Mouse (Mus musculus): ENCODE results near the gene Chrm4. TPM values are rescaled to one million over a fixed set of nuclear protein-coding genes. Genes with fewer than 3 reads are reported as not detected.
A peak's percentile ranks its signal among the peaks of the same experiment; 100 is the strongest.

Chrm4 gene
- polyA plus RNA-seq, 1 experiment, result 0.13 TPM

DNA sequence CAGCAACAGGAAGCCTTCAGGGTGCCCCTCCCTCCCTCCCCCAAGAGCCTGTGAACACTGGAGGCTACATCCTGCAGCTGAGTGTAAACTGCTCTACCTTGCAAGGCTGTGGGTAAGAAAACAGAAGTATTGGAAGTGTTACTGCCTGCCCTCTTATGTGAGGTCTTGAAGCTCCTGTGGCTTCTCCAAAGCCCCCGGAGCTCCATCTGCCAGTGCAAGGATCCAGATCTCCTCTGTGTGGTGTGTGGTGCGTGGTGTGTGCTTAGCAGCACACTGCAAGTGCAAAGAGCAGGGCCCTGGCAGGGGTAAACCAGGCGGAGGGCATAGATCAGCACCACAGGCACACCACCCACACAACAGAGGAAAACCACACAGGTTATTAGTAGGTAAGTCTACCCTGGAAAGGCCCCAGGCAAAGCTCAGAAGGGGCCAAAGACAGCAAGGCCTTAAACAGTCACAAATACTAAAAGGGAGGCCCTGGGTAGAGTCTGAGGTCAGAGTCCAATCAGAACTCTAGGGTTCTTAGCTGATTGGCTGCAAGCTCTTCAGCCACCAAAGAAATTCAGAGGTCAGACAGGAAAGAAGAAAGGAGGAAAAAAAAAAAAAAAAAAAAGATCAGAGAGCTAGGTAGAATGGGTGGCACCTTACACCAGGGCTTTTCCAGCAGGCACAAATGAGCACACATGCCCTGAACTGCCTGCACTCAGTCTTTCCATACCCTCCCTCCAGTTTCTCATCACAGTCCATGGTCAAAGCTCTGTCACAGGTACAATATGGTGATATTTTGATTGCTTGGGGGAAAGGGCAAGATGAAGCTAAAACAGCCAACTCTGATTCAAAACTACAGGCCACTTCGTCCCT, 35.1 kb downstream of the Chrm4 start:
- 23% methylated on average over 4 of the region's 4 CpGs for WGBS
- DNase-seq, result no peak
- Histone ChIP-seq H3K4me3 (replicated peaks; ENCODE audit: extremely low read depth, low read depth, low read length) (peak overlapping the region; percentile 80), H3K4me1 (ENCODE audit: control insufficient read depth, insufficient read depth, low read length) (peaks cover 24% of the 10 kb centered on the region)
- TF ChIP-seq CTCF (IDR thresholded peaks at IDR 0.05; ENCODE audit: insufficient read depth, low read length), result no peak
- TF ChIP-seq POLR2A (IDR thresholded peaks at IDR 0.05; ENCODE audit: borderline replicate concordance, extremely low read depth, low read depth, low read length), result no peak

DNA sequence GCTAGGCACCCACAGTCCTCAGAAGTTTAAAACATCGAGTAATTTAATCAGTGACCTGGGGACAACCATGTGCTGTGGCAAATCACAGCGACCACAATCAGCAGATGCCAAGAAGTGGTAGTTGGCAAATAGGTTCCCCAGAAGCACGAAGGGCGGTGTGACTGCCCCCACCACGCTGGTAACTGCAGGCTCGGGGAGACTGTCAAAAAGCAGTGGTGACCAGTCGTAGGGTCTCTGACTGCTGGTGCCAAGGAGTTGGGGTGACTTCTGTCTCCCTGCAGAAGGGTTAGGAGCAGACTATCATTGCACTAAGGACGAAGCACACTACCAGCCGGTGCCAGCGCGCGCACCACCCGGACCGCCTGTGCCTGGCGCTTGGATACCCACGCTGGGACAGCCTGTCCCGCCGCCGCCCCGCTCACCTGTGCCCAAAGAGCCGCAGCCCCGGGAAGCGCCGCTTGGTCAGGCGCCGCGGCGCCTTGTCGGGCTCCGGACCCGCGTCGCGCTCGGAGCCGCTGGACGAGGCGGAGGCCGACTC, 35.9 kb downstream of the Chrm4 start:
- under 1% methylated on average over 37 of the region's 39 CpGs for WGBS
- H3K4me1 ChIP-seq (ENCODE audit: control insufficient read depth, insufficient read depth, low read length), result peaks cover 25% of the 10 kb centered on the region
- no peak for DNase-seq
- no peak for TF ChIP-seq CTCF (IDR thresholded peaks at IDR 0.05; ENCODE audit: insufficient read depth, low read length)
- no peak for TF ChIP-seq POLR2A (IDR thresholded peaks at IDR 0.05; ENCODE audit: borderline replicate concordance, extremely low read depth, low read depth, low read length)
- H3K4me3 ChIP-seq (replicated peaks; ENCODE audit: extremely low read depth, low read depth, low read length), result peak overlapping the region; percentile 80

DNA sequence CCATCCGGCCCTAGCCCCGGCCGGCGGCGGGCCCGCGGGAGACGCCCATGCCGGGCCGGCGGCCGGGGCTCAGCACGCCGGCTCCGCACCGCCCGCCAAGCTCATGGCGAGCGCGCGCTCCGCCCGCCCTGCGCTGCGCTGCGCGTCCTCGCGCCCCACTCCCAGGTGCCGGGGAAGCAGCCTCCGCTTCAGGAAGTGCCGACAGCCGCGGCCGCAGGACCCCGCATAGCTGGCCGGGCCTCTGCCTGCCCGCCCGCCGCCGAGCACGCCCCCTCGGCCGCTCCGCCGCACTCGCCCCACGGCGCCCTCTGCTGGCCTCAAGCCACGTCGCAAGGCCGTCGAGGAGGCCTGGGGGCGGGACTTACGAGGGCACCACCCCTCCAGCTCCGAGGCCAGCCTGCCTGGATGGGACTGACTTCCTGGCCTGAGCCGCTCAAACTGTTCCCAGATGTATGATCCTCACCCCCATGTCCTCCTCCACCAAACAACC, 36.4 kb downstream of the Chrm4 start:
- peak; percentile 98 for DNase-seq
- peak; percentile 67; the same call in 1 of the 2 replicates for TF ChIP-seq POLR2A (IDR thresholded peaks at IDR 0.05; ENCODE audit: borderline replicate concordance, extremely low read depth, low read depth, low read length)
- peak; percentile 45; the same call in 1 of the 2 replicates for TF ChIP-seq CTCF (IDR thresholded peaks at IDR 0.05; ENCODE audit: insufficient read depth, low read length)
- Histone ChIP-seq H3K4me3 (replicated peaks; ENCODE audit: extremely low read depth, low read depth, low read length) (peak overlapping the region; percentile 80), H3K4me1 (ENCODE audit: control insufficient read depth, insufficient read depth, low read length) (peaks cover 25% of the 10 kb centered on the region)
- WGBS, result under 1% methylated on average over 57 of the region's 57 CpGs

DNA sequence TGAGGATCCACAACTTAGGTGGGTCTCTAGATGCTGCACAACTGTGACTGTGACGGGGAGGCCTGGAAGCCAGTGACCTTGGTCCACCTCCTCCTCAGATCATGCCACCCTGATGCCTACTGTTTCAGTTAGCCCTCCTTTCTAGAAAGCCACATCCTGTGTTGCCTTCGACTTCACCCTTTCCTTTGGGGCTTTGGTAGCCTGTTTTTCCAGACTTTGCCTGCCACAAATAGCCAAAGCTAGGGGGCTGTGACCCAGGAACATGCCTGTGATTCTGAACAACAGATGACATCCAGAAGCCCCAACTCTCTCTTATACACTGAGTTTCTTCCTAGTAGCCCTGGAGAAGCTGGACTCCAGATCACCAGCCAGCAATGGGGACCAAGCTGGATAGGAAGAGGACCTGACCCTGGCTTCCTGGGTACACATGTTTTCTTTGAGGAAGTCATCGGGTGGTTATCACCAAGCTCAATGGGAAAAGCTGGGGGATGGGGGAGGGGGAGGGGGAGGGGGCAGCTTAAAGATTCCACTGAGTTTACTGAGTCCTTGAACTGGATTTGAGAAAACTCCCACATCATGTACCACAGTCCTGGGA, 37.7 kb downstream of the Chrm4 start:
- Histone ChIP-seq H3K4me3 (replicated peaks; ENCODE audit: extremely low read depth, low read depth, low read length) (peak overlapping the region; percentile 84), H3K4me1 (ENCODE audit: control insufficient read depth, insufficient read depth, low read length) (peaks cover 23% of the 10 kb centered on the region)
- 39% methylated on average over 3 of the region's 3 CpGs for WGBS
- no peak for DNase-seq
- TF ChIP-seq CTCF (IDR thresholded peaks at IDR 0.05; ENCODE audit: insufficient read depth, low read length) (no peak), POLR2A (IDR thresholded peaks at IDR 0.05; ENCODE audit: borderline replicate concordance, extremely low read depth, low read depth, low read length) (no peak)

DNA sequence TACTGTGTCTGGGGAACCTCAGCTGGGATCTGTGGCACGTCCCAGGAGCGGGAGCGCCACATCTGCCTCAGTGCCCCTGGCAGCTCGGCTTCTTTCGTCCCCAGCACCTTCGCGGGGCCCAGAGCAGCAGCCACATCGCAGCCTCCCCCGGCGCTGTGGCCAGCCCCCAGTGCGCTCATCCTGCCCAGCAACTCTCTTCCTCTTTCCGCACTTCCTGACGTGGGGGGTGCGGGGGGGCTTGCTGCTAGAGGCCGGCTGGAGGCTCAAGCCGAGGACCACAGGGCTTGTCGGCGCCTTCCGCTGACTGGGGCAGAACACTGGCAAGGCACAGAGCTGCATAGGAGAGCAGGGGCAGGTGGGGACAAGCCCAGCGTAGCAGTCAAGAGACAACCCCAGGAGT, 38.4 kb downstream of the Chrm4 start:
- TF ChIP-seq CTCF (IDR thresholded peaks at IDR 0.05; ENCODE audit: insufficient read depth, low read length) (no peak), POLR2A (IDR thresholded peaks at IDR 0.05; ENCODE audit: borderline replicate concordance, extremely low read depth, low read depth, low read length) (peak; percentile 88)
- peak; percentile 59 for DNase-seq
- peak overlapping the region; percentile 84 for H3K4me3 ChIP-seq (replicated peaks; ENCODE audit: extremely low read depth, low read depth, low read length)
- 24% methylated on average over 20 of the region's 20 CpGs for WGBS
- peaks cover 22% of the 10 kb centered on the region for H3K4me1 ChIP-seq (ENCODE audit: control insufficient read depth, insufficient read depth, low read length)

DNA sequence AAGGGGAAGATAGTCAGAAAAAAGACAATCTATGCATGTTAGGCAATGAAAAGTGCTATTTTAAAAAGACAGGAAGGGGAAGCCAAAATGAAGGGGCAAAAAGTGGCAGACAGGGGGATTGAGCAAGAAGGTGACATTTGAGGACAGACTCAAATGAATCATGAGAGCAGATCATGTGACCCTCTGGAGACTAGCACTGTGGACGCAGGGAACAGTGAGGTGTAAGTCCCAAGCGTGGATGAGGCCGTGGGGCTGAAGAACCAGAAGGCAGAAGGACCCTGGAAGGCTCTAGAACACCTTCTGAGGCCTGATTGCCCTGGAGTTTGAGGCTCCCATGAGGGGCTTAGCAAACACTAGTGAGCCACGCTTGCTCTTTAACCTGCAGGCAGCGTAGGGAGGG, 39.3 kb downstream of the Chrm4 start:
- DNase-seq, result no peak

DNA sequence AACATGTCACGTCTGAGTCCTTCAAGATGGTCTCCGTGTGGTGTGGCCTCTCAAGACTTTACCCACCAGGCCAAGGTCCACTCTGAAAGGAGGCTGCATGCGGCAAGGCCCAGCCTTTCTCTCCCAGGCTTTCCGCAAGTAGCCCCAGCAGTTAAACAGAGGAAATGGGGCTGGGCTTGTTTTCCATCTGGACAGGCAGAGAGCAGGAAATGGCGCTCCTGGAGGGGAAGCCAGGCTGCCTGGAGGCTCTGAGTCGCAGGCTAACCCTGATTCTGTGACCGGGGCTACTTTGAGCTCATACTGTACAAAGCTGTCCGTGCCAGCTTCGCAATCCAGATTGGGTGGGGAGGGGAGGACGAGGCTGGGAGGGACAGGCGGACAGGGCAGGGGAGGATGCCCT, 40.9 kb downstream of the Chrm4 start:
- 41% methylated on average over 11 of the region's 11 CpGs for WGBS
- no peak for DNase-seq
- H3K4me3 ChIP-seq (replicated peaks; ENCODE audit: extremely low read depth, low read depth, low read length), result no peak overlapping the region
- TF ChIP-seq CTCF (IDR thresholded peaks at IDR 0.05; ENCODE audit: insufficient read depth, low read length), result no peak
- peak; percentile 70 for TF ChIP-seq POLR2A (IDR thresholded peaks at IDR 0.05; ENCODE audit: borderline replicate concordance, extremely low read depth, low read depth, low read length)
- H3K4me1 ChIP-seq (ENCODE audit: control insufficient read depth, insufficient read depth, low read length), result peaks cover 21% of the 10 kb centered on the region

More for the DNA sequence above, 39.3 kb downstream of the Chrm4 start:
- TF ChIP-seq CTCF (IDR thresholded peaks at IDR 0.05; ENCODE audit: insufficient read depth, low read length), result no peak
- TF ChIP-seq POLR2A (IDR thresholded peaks at IDR 0.05; ENCODE audit: borderline replicate concordance, extremely low read depth, low read depth, low read length), result no peak
- no peak overlapping the region for H3K4me3 ChIP-seq (replicated peaks; ENCODE audit: extremely low read depth, low read depth, low read length)
- peaks cover 25% of the 10 kb centered on the region for H3K4me1 ChIP-seq (ENCODE audit: control insufficient read depth, insufficient read depth, low read length)
- WGBS, result 80% methylated on average over 5 of the region's 5 CpGs

DNA sequence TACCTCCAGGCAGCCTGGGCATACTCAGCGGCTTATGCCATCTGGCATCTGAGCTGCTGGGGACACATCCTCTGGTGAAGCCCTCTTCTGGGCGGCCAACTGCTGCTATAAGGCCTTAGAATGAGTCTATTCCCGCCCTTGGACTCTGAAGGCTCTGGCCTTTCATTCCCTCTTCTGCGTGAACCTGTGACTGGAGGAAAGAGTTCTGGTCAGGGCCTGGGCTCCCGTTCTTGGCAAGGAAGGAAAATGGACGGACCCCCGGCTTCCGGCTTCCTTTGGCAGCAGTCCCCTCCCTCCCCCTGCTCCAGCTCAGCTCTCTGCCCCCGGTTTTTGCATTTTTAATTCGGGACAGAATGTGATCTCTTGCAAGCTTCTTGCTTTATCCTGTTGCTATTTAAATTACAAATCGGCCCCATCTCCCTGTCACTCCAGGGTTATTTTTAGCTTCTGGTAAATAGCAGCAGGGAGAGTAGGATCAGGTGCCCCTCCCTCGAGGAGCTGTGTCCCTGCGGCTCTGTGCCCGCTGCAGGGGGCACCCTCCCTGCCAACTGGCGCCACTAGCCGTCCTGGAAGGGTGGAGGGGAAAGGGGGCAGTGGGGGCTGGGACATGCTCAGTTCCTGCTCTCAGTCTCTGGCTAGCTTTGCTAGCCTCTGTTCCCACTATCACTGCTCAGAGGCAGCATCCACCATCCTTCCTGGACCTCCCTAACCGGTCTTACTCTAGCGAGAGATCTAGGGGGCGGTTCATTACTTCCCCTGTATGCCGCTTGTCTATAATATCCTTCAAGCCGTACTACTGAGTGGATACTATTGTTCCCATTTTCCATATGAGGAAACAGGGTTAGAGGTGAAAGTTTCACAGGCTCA, 44.4 kb downstream of the Chrm4 start:
- no peak for DNase-seq
- TF ChIP-seq CTCF (IDR thresholded peaks at IDR 0.05; ENCODE audit: insufficient read depth, low read length), result no peak
- no peak for TF ChIP-seq POLR2A (IDR thresholded peaks at IDR 0.05; ENCODE audit: borderline replicate concordance, extremely low read depth, low read depth, low read length)
- H3K4me3 ChIP-seq (replicated peaks; ENCODE audit: extremely low read depth, low read depth, low read length), result no peak overlapping the region

More for the DNA sequence above, 44.4 kb downstream of the Chrm4 start:
- H3K4me1 ChIP-seq (ENCODE audit: control insufficient read depth, insufficient read depth, low read length), result peaks cover 17% of the 10 kb centered on the region
- WGBS, result 18% methylated on average over 21 of the region's 21 CpGs
